Mouse (Mus musculus) CH12.LX (cell line): ENCODE data around the gene C2cd2l. TPM values are rescaled to one million over a fixed set of nuclear protein-coding genes. Genes with fewer than 3 reads are reported as not detected.
A peak's percentile ranks its signal among the peaks of the same experiment; 100 is the strongest.

Source experiments
- DNase-seq: peaks from one replicate; pipeline ENCODE4 v3.0.0-alpha.2; 2013; ENCODE audit errors: extremely low read depth
- H3K27ac ChIP-seq: 2 replicates; pipeline ENCODE4 v1.5.1; 2012; ENCODE audit warnings: low read depth, mild to moderate bottlenecking, control low read depth, moderate library complexity; ENCODE audit not compliant: insufficient read depth
- H3K27me3 ChIP-seq: replicated peaks from 2 replicates; pipeline ENCODE3; 2012; ENCODE audit warnings: inconsistent platforms
- H3K36me3 ChIP-seq, 2 experiments: replicated peaks in 1 of 2; 2 replicates each; pipeline versions ENCODE3 to v1.6.1; 2012; ENCODE audit warnings: inconsistent platforms in 1 of 2, low read length in 1 of 2, mild to moderate bottlenecking in 1 of 2, mixed read lengths in 1 of 2, moderate library complexity in 1 of 2; ENCODE audit not compliant: control insufficient read depth in 1 of 2, insufficient read depth in 1 of 2
- H3K4me1 ChIP-seq, 2 experiments: 2 replicates each; pipeline ENCODE4 v1.6.1; 2012; ENCODE audit warnings: inconsistent platforms in 1 of 2, moderate library complexity in 1 of 2; ENCODE audit not compliant: insufficient read depth in 2 of 2, control insufficient read depth in 1 of 2
- H3K4me2 ChIP-seq: 2 replicates; pipeline ENCODE4 v1.6.1; 2012; ENCODE audit warnings: low read depth, mild to moderate bottlenecking, control low read depth; ENCODE audit not compliant: poor library complexity, insufficient read depth, severe bottlenecking
- H3K4me3 ChIP-seq, 3 experiments: fragments of 150-350 bp in 1 of 3; sonication (generic) in 1 of 3; replicated peaks in 1 of 3; 2 replicates each; pipeline versions ENCODE3 to v1.5.1; 2011 to 2012; ENCODE audit warnings: low read depth in 2 of 3, low read length in 2 of 3, mild to moderate bottlenecking in 2 of 3, moderate library complexity in 2 of 3, control low read depth in 1 of 3, improper control_type of control experiment in 1 of 3, inconsistent platforms in 1 of 3, mixed read lengths in 1 of 3; ENCODE audit not compliant: poor library complexity in 1 of 3
- H3K79me2 ChIP-seq: replicated peaks from 2 replicates; pipeline ENCODE4 v1.6.1; 2012; ENCODE audit warnings: mild to moderate bottlenecking, moderate library complexity; ENCODE audit not compliant: control insufficient read depth, poor library complexity, insufficient read depth, severe bottlenecking; ENCODE audit errors: extremely low read depth
- H3K9ac ChIP-seq: 2 replicates; pipeline ENCODE4 v1.6.1; 2012; ENCODE audit warnings: low read depth, mild to moderate bottlenecking, control low read depth, moderate library complexity; ENCODE audit not compliant: insufficient read depth
- H3K9me3 ChIP-seq: replicated peaks from 2 replicates; pipeline ENCODE3; 2012; ENCODE audit warnings: low read length, inconsistent platforms, mixed read lengths
- CHD1 ChIP-seq: IDR thresholded peaks from 2 replicates; pipeline ENCODE4 v1.6.1; 2012; ENCODE audit warnings: low read depth, low read length, improper control_type of control experiment, inconsistent platforms
- CHD2 ChIP-seq: IDR thresholded peaks from 2 replicates; pipeline ENCODE4 v1.6.1; 2011; ENCODE audit warnings: low read length, improper control_type of control experiment
- CTCF ChIP-seq, 2 experiments: IDR thresholded peaks in 1 of 2; conservative IDR thresholded peaks in 1 of 2; 2 replicates each; pipeline ENCODE4 v1.5.1; 2011 to 2012; ENCODE audit warnings: low read depth in 2 of 2, low read length in 2 of 2, improper control_type of control experiment in 1 of 2, inconsistent platforms in 1 of 2, mild to moderate bottlenecking in 1 of 2, moderate library complexity in 1 of 2
- E2F4 ChIP-seq: IDR thresholded peaks from 2 replicates; pipeline ENCODE4 v1.6.1; 2011; ENCODE audit warnings: low read depth, low read length, improper control_type of control experiment; ENCODE audit not compliant: insufficient replicate concordance
- ELF1 ChIP-seq: IDR thresholded peaks from 2 replicates; pipeline ENCODE4 v1.6.1; 2014; ENCODE audit warnings: low read depth, mild to moderate bottlenecking, inconsistent platforms, low read length, improper control_type of control experiment
- ETS1 ChIP-seq: conservative IDR thresholded peaks from 2 replicates; pipeline ENCODE4 v1.6.1; 2012; ENCODE audit warnings: low read depth, mild to moderate bottlenecking, inconsistent platforms, low read length, improper control_type of control experiment, moderate library complexity
- HCFC1 ChIP-seq: IDR thresholded peaks from 2 replicates; pipeline ENCODE4 v1.6.1; 2012; ENCODE audit warnings: low read depth, mild to moderate bottlenecking, inconsistent platforms, low read length, improper control_type of control experiment
- IRF4 ChIP-seq: IDR thresholded peaks from 2 replicates; pipeline ENCODE4 v1.6.1; 2014; ENCODE audit warnings: low read depth, mild to moderate bottlenecking, inconsistent platforms, low read length, improper control_type of control experiment
- JUND ChIP-seq: conservative IDR thresholded peaks from 2 replicates; pipeline ENCODE4 v1.6.1; 2011; ENCODE audit warnings: low read depth, low read length, improper control_type of control experiment
- MAX ChIP-seq: IDR thresholded peaks from 2 replicates; pipeline ENCODE4 v1.6.1; 2011; ENCODE audit warnings: low read length, improper control_type of control experiment
- MXI1 ChIP-seq: IDR thresholded peaks from 2 replicates; pipeline ENCODE4 v1.6.1; 2011; ENCODE audit warnings: mild to moderate bottlenecking, low read depth, low read length, improper control_type of control experiment
- NRF1 ChIP-seq: IDR thresholded peaks from 2 replicates; pipeline ENCODE4 v1.6.1; 2014; ENCODE audit warnings: low read depth, mild to moderate bottlenecking, inconsistent platforms, low read length, improper control_type of control experiment, moderate library complexity
- PAX5 ChIP-seq: IDR thresholded peaks from 2 replicates; pipeline ENCODE4 v1.6.1; 2012; ENCODE audit warnings: low read length, inconsistent platforms, mixed read lengths
- POLR2A ChIP-seq: IDR thresholded peaks from 2 replicates; pipeline ENCODE4 v1.6.1; 2011; ENCODE audit warnings: low read depth, mild to moderate bottlenecking, improper control_type of control experiment, low read length
- POLR2AphosphoS2 ChIP-seq: IDR thresholded peaks from 2 replicates; pipeline ENCODE4 v1.6.1; 2011; ENCODE audit warnings: low read depth, low read length, improper control_type of control experiment
- RAD21 ChIP-seq: IDR thresholded peaks from 2 replicates; pipeline ENCODE4 v1.6.1; 2011; ENCODE audit warnings: low read depth, mild to moderate bottlenecking, low read length, improper control_type of control experiment, moderate library complexity
- SMC3 ChIP-seq: IDR thresholded peaks from 2 replicates; pipeline ENCODE4 v1.6.1; 2011; ENCODE audit warnings: low read depth, low read length, improper control_type of control experiment
- TCF12 ChIP-seq: IDR thresholded peaks from 2 replicates; pipeline ENCODE4 v1.6.1; 2014; ENCODE audit warnings: low read depth, mild to moderate bottlenecking, inconsistent platforms, low read length, improper control_type of control experiment
- UBTF ChIP-seq: IDR thresholded peaks from 2 replicates; pipeline ENCODE4 v1.6.1; 2012; ENCODE audit warnings: low read depth, mild to moderate bottlenecking, inconsistent platforms, low read length, improper control_type of control experiment, moderate library complexity
- ZC3H11A ChIP-seq: IDR thresholded peaks from 2 replicates; pipeline ENCODE4 v1.6.1; 2012; ENCODE audit warnings: low read depth, mild to moderate bottlenecking, inconsistent platforms, low read length, improper control_type of control experiment
- ZKSCAN1 ChIP-seq: IDR thresholded peaks from 2 replicates; pipeline ENCODE4 v1.6.1; 2012; ENCODE audit warnings: low read depth, inconsistent platforms, low read length, improper control_type of control experiment, borderline replicate concordance
- ZMIZ1 ChIP-seq: IDR thresholded peaks from 2 replicates; pipeline ENCODE4 v1.6.1; 2012; ENCODE audit warnings: low read depth, mild to moderate bottlenecking, inconsistent platforms, low read length, improper control_type of control experiment
- ZNF384 ChIP-seq: IDR thresholded peaks from 2 replicates; pipeline ENCODE4 v1.6.1; 2012; ENCODE audit warnings: low read depth, low read length, improper control_type of control experiment, inconsistent platforms
- dilution Hi-C: fragments of 300-500 bp; cut with MboI; formaldehyde crosslinking; loops from 2 replicates; pipeline ENCODE4 v1.14.3; 2020; ENCODE audit warnings: low sequenced_read_pairs; ENCODE audit not compliant: extremely low pct_unique_long_range_greater_than_20kb, extremely low pct_ligation_motif_present
- in situ Hi-C: fragments of 300-500 bp; cut with MboI; formaldehyde crosslinking; loops from 3 replicates; pipeline ENCODE4 v1.14.3; 2019; ENCODE audit warnings: low sequenced_read_pairs, low pct_ligation_motif_present, low pct_unique_long_range_greater_than_20kb, mixed read lengths
- polyA plus RNA-seq: library from polyadenylated mRNA; unstranded; fragments of >175 nt; gene quantifications from 2 replicates; pipeline ENCODE4 v1.2.1, GENCODE M21; 2012; ENCODE audit warnings: low read depth; ENCODE audit not compliant: insufficient read length
- total RNA-seq, 2 experiments: library from RNA; depleted of rRNA; stranded (reverse); fragments of 300-350 nt in 1 of 2; fragments of >200 nt in 1 of 2; gene quantifications; 2 replicates each; pipeline ENCODE4 v1.2.3; 2012 to 2014

The C2cd2l gene
- total and polyA plus RNA-seq, 3 experiments = 2.9 to 7.3 (median 7.2) TPM

DNA sequence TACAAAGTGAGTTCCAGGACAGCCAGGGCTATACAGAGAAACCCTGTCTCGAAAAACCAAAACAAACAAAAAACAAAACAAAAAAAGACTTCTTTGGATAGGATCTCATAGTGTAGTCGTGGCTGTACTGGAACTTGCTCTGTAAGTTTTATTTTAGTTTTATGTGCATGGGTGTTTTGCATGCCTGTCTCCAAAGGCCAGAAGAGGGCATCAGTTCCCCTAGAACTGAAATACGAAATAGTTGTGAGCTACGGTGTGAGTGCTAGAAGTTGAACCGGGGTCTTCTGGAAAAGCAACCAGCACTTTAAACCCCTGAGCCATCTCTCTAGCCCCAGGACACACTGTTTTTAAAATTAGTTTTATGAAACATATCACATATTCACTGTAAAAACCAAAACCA, 18.5 kb upstream of the C2cd2l start:
- no peaks in the 10 kb centered on the region for H3K27me3 ChIP-seq
- TF ChIP-seq RAD21 (peak; percentile 9; the same call in 1 of the 2 replicates), CTCF (conservative IDR thresholded peaks at IDR 0.05 in 1 of 2, IDR thresholded peaks at IDR 0.05 in 1 of 2; ENCODE audit: low read depth in 2 of 2, low read length in 2 of 2) (peak in 1 of 2 experiments; percentile 42; a peak in 2 of 4 replicates), SMC3 (peak; percentile 17; the same call in 1 of the 2 replicates), HCFC1 (no peak)
- peaks cover 38 to 53% of the 10 kb centered on the region in 2 experiments for H3K36me3 ChIP-seq
- no peak overlapping the region for H3K4me3 ChIP-seq
- H3K27ac ChIP-seq = no peak overlapping the region
- no peak overlapping the region for H3K9ac ChIP-seq
- dilution Hi-C loops = no loop called here
- peaks cover 2% of the 10 kb centered on the region for H3K9me3 ChIP-seq
- DNase-seq = no peak
- peaks cover 36% of the 10 kb centered on the region for H3K79me2 ChIP-seq
- in situ Hi-C loops = no loop called here
- H3K4me2 ChIP-seq = no peak overlapping the region
- H3K4me1 ChIP-seq = peaks cover 9 to 36% of the 10 kb centered on the region in 2 experiments; a peak in 2 of 4 replicates

GRCm38 (mm10) chr9:44337436-44338169, 17.5 kb upstream of the C2cd2l start:
- H3K4me3 ChIP-seq = no peak overlapping the region
- peak overlapping the region; percentile 96; the same call in 1 of the 2 replicates for H3K9ac ChIP-seq
- peaks cover 47 to 63% of the 10 kb centered on the region in 2 experiments for H3K36me3 ChIP-seq

DNA sequence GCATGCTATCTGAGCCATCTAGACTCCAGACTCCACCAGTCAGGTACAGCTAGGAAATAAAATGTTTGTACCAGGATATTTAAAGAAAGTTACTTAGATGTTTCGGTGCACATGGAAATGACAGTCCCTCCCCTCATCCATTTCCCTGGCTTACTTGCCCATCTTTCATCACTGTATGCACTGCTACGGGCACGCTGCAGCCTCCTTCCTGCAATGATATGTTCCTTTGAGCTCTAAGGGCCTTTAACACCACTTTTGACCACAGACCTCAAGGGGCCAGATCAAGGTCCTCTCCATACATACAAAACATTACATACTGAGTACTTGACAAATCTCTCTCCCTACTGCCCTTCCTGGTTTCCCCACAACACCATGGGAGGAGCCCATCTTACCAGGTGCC, 16.9 kb upstream of the C2cd2l start:
- peak; percentile 43 for DNase-seq
- Histone ChIP-seq H3K4me1 (peaks cover 10 to 34% of the 10 kb centered on the region in 2 experiments; a peak in 2 of 4 replicates), H3K27me3 (no peaks in the 10 kb centered on the region), H3K9me3 (peaks cover 2% of the 10 kb centered on the region), H3K4me2 (peak overlapping the region; percentile 76), H3K27ac (no peak overlapping the region), H3K79me2 (peaks cover 31% of the 10 kb centered on the region), H3K4me3 (peak overlapping the region; percentile 45 to 87 (median 56)), H3K36me3 (peaks cover 50 to 63% of the 10 kb centered on the region in 2 experiments), H3K9ac (peak overlapping the region; percentile 96)
- dilution Hi-C loops (no loop called here), in situ Hi-C loops (no loop called here)
- TF ChIP-seq POLR2AphosphoS2 (peak; percentile 79; the same call in 1 of the 2 replicates), SMC3 (no peak), CHD2 (peak; percentile 6; the same call in 1 of the 2 replicates), ZKSCAN1 (no peak), TCF12 (no peak), PAX5 (no peak), JUND (no peak), ELF1 (no peak), UBTF (no peak), IRF4 (no peak), POLR2A (no peak), MXI1 (no peak), ZNF384 (no peak)

More at GRCm38 (mm10) chr9:44337436-44338169, 17.5 kb upstream of the C2cd2l start:
- TF ChIP-seq E2F4 = no peak
- peak; percentile 68; the same call in 1 of the 2 replicates for TF ChIP-seq POLR2AphosphoS2
- no peak for TF ChIP-seq ZKSCAN1
- no peak for TF ChIP-seq NRF1
- no peak for TF ChIP-seq CHD1
- no peak for TF ChIP-seq ETS1
- TF ChIP-seq ZMIZ1 = peak; percentile 42; the same call in 1 of the 2 replicates
- TF ChIP-seq POLR2A = peak; percentile 39; the same call in 1 of the 2 replicates
- no peak for TF ChIP-seq MAX
- TF ChIP-seq ZC3H11A = no peak
- TF ChIP-seq ZNF384 = no peak
- Histone ChIP-seq H3K4me2 (0 out of 2 replicates have a peak overlapping the region, but pooled peaks have one; percentile 76), H3K79me2 (peaks cover 34% of the 10 kb centered on the region), H3K9me3 (peaks cover 2% of the 10 kb centered on the region), H3K27ac (no peak overlapping the region), H3K4me1 (peaks cover 14 to 38% of the 10 kb centered on the region in 2 experiments; a peak in 2 of 4 replicates), H3K27me3 (no peaks in the 10 kb centered on the region)
- DNase-seq = peak; percentile 31
- dilution Hi-C loops (no loop called here), in situ Hi-C loops (no loop called here)
